Mouse (Mus musculus) megakaryocyte, embryonic 14.5 days (primary cell): ENCODE measurements around the gene Kank2. TPM values are rescaled to one million over a fixed set of nuclear protein-coding genes. Genes with fewer than 3 reads are reported as not detected.

ENCODE experiments used
- H3K27me3 ChIP-seq: replicated peaks from 2 replicates; pipeline ENCODE3; 2012; ENCODE audit warnings: inconsistent platforms
- H3K36me3 ChIP-seq: replicated peaks from 2 replicates; pipeline ENCODE3; 2012; ENCODE audit warnings: low read length, inconsistent platforms, mixed read lengths
- H3K4me1 ChIP-seq: 2 replicates; pipeline ENCODE4 v1.6.1; 2012; ENCODE audit warnings: inconsistent platforms
- H3K4me3 ChIP-seq: replicated peaks from 2 replicates; pipeline ENCODE3; 2012; ENCODE audit warnings: moderate library complexity, mild to moderate bottlenecking, inconsistent platforms
- H3K9me3 ChIP-seq: 2 replicates; pipeline ENCODE4 v1.6.1; 2012; ENCODE audit warnings: inconsistent platforms
- FLI1 ChIP-seq: IDR thresholded peaks from 2 replicates; pipeline ENCODE4 v1.6.1; 2012; ENCODE audit warnings: low read length, inconsistent platforms, mixed read lengths
- GATA1 ChIP-seq: IDR thresholded peaks from 3 replicates; pipeline ENCODE4 v1.6.1; 2012; ENCODE audit warnings: mixed read lengths, low read length, inconsistent platforms, borderline replicate concordance
- polyA plus RNA-seq: library from polyadenylated mRNA; stranded (reverse); fragments of >175 nt; gene quantifications from 2 replicates; pipeline ENCODE4 v1.2.3, GENCODE M21; 2012; ENCODE audit warnings: low replicate concordance; ENCODE audit not compliant: insufficient read depth

The Kank2 gene
- polyA plus RNA-seq, 1 experiment = 0.51 TPM

- Histone ChIP-seq H3K9me3 (no peaks in the 10 kb centered on the region), H3K4me1 (no peaks in the 10 kb centered on the region; the same call in 1 of the 2 replicates), H3K27me3 (peaks cover 25% of the 10 kb centered on the region), H3K4me3 (no peak within 1 kb of the TSS), H3K36me3 (no peaks in the 10 kb centered on the region)
- TF ChIP-seq GATA1 = no peak
- no peak for TF ChIP-seq FLI1
These were observed 36.8 kb upstream of the Kank2 start, which contains the start of gene Angptl8 for GRCm38 (mm10) chr9:21835258-21835912. Angptl8 (plus strand) TSS chr9:21835510.

GRCm38 (mm10) chr9:21831558-21832240 is 33.2 kb upstream of the Kank2 start:
- Histone ChIP-seq H3K9me3 (no peaks in the 10 kb centered on the region), H3K4me3 (no peak overlapping the region), H3K27me3 (peaks cover 30% of the 10 kb centered on the region), H3K36me3 (no peaks in the 10 kb centered on the region), H3K4me1 (peaks cover 6% of the 10 kb centered on the region)
- TF ChIP-seq GATA1 = no peak
- TF ChIP-seq FLI1 = no peak

- no peaks in the 10 kb centered on the region for H3K36me3 ChIP-seq
- peaks cover 29% of the 10 kb centered on the region for H3K27me3 ChIP-seq
- H3K9me3 ChIP-seq = no peaks in the 10 kb centered on the region
- TF ChIP-seq FLI1 = no peak
- no peak for TF ChIP-seq GATA1
- H3K4me3 ChIP-seq = no peak overlapping the region
- H3K4me1 ChIP-seq = peaks cover 7% of the 10 kb centered on the region
These were observed 32.4 kb upstream of the Kank2 start for GRCm38 (mm10) chr9:21830936-21831335.

- Histone ChIP-seq H3K4me3 (no peak overlapping the region), H3K9me3 (no peaks in the 10 kb centered on the region), H3K36me3 (no peaks in the 10 kb centered on the region), H3K27me3 (peaks cover 30% of the 10 kb centered on the region), H3K4me1 (peaks cover 7% of the 10 kb centered on the region)
- TF ChIP-seq FLI1 (no peak), GATA1 (no peak)
These were observed 31.9 kb upstream of the Kank2 start for GRCm38 (mm10) chr9:21830461-21830850.

GRCm38 (mm10) chr9:21829834-21830460 is 31.4 kb upstream of the Kank2 start:
- no peak overlapping the region for H3K4me3 ChIP-seq
- H3K4me1 ChIP-seq = peaks cover 7% of the 10 kb centered on the region
- H3K9me3 ChIP-seq = no peaks in the 10 kb centered on the region
- H3K36me3 ChIP-seq = no peaks in the 10 kb centered on the region
- TF ChIP-seq FLI1 (no peak), GATA1 (no peak)
- H3K27me3 ChIP-seq = peaks cover 34% of the 10 kb centered on the region

- Histone ChIP-seq H3K36me3 (no peaks in the 10 kb centered on the region), H3K27me3 (peaks cover 23% of the 10 kb centered on the region), H3K9me3 (no peaks in the 10 kb centered on the region), H3K4me1 (peaks cover 7% of the 10 kb centered on the region), H3K4me3 (no peak overlapping the region)
- no peak for TF ChIP-seq GATA1
- TF ChIP-seq FLI1 = no peak
These were observed 25.8 kb upstream of the Kank2 start for GRCm38 (mm10) chr9:21824366-21824765.

DNA sequence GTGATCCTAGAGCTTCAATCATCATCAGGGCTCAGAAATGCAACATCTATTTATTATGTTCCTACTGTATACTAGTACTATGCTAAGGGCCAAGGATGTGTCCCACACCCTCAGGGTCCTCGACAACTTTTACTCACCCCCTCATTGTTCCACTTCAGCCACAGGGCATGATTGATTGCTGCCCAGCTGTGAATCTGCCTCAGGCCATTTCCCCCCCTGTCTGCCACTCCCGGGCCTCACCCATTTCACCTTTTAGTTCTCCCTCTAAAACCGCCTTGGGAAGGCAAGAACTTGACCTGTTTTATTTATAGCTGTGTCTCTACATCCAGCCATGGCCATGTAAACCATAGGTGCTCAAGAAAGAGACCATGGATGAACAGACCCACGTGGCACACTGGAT is 25.4 kb upstream of the Kank2 start:
- Histone ChIP-seq H3K4me1 (peaks cover 7% of the 10 kb centered on the region), H3K36me3 (no peaks in the 10 kb centered on the region), H3K9me3 (no peaks in the 10 kb centered on the region), H3K4me3 (no peak overlapping the region), H3K27me3 (peaks cover 24% of the 10 kb centered on the region)
- TF ChIP-seq FLI1 (no peak), GATA1 (no peak)

DNA sequence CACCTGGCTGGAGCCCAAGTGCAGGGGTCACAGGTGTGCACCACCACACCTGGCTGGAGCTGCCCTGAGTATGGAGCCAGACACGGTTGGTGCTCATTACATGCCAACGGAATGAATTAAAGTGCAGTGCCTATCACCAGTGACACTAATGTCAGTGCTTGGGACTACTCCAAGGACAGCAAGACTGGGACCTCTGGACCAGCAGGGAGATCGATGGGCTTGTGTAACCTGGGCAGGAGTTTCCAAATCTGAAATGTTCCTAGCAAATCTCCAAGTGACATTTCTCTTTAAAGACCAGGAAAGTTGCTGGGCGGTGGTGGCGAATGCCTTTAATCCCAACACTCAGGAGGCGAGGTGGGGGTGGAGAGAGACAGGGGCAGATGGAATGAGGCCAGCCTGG is 24.1 kb upstream of the Kank2 start:
- Histone ChIP-seq H3K27me3 (peaks cover 28% of the 10 kb centered on the region), H3K4me3 (no peak overlapping the region), H3K9me3 (no peaks in the 10 kb centered on the region), H3K4me1 (peaks cover 7% of the 10 kb centered on the region), H3K36me3 (no peaks in the 10 kb centered on the region)
- TF ChIP-seq FLI1 = no peak
- TF ChIP-seq GATA1 = no peak

DNA sequence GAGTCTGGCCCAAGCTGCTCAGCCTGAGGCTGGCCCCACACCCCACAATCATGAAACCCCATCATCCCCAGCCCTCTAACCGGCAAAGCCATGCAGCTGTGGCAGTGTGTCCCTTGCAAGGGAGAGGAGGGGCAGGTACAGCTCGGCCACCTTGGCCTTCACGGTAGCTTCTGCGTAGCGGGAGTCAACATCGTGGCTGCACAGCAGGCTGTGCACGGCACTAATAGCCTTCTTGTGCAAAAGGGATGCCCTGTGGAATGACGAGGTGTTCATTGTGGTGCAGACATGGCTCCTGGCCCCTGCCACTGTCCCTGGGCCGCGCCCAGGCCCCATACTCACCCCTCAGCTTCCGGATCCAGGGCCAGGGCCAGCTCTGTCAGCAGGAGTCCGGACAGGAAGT is 21.6 kb upstream of the Kank2 start:
- Histone ChIP-seq H3K4me3 (no peak overlapping the region), H3K27me3 (peaks cover 33% of the 10 kb centered on the region), H3K4me1 (peaks cover 11% of the 10 kb centered on the region; the same call in 1 of the 2 replicates), H3K9me3 (no peaks in the 10 kb centered on the region), H3K36me3 (no peaks in the 10 kb centered on the region)
- no peak for TF ChIP-seq FLI1

DNA sequence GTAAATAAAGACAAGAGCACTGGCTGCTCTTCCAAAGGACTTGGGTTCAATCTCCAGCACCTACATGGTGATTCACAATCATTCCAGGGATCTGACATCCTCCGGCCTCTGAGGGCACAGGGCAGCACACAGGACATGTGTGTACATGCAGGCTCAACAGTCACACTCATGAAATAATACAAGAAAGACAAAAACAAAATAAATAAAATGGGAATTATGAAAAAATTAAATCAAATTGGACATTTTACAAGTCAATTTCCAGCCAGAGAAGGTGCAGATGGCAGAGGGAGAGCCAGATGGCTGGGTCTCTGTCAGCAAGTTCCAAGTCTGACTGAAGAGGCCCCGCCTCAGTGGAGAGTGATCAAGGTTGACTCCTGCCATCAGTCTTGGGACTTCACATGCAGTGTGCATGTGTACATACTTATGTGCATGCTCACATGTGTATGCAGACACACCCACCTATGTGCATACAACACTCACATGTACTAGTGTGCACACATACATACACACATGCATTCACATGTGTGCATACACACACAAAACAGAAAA is 20.7 kb upstream of the Kank2 start:
- no peaks in the 10 kb centered on the region for H3K9me3 ChIP-seq
- peaks cover 36% of the 10 kb centered on the region for H3K27me3 ChIP-seq
- peaks cover 11% of the 10 kb centered on the region; the same call in 1 of the 2 replicates for H3K4me1 ChIP-seq
- TF ChIP-seq GATA1 = no peak
- TF ChIP-seq FLI1 = no peak
- no peak overlapping the region for H3K4me3 ChIP-seq
- H3K36me3 ChIP-seq = no peaks in the 10 kb centered on the region
